Mouse (Mus musculus): ENCODE measurements around the gene Igsf8. TPM values are rescaled to one million over a fixed set of nuclear protein-coding genes. Genes with fewer than 3 reads are reported as not detected.

Gene Igsf8
- polyA plus RNA-seq, 1 experiment: 90.8 TPM

- 83% methylated on average over 10 of the region's 10 CpGs for WGBS
- H3K27ac ChIP-seq (ENCODE audit: insufficient read depth, low read depth, low read length): no peak overlapping the region
- H3K27me3 ChIP-seq (ENCODE audit: control insufficient read depth, insufficient read depth, low read length): no peaks in the 10 kb centered on the region
- H3K36me3 ChIP-seq (ENCODE audit: control insufficient read depth, insufficient read depth, low read length): peaks cover 11% of the 10 kb centered on the region; the same call in 1 of the 2 replicates
- peaks cover 13% of the 10 kb centered on the region; the same call in 1 of the 2 replicates for H3K4me1 ChIP-seq (ENCODE audit: control insufficient read depth, insufficient read depth, insufficient read length, low read length)
- TF ChIP-seq POLR2A (IDR thresholded peaks at IDR 0.05; ENCODE audit: low read depth, low read length) (no peak), CTCF (IDR thresholded peaks at IDR 0.05; ENCODE audit: extremely low read depth, insufficient read length, insufficient replicate concordance, low read depth, low read length) (no peak)
- no peak overlapping the region for H3K4me3 ChIP-seq (ENCODE audit: low read depth, low read length)
These were observed 52.4 kb downstream of the Igsf8 start for GRCm38 (mm10) chr1:172313613-172314411.

- Histone ChIP-seq H3K27ac (ENCODE audit: insufficient read depth, low read depth, low read length) (no peak overlapping the region), H3K27me3 (ENCODE audit: control insufficient read depth, insufficient read depth, low read length) (no peaks in the 10 kb centered on the region), H3K36me3 (ENCODE audit: control insufficient read depth, insufficient read depth, low read length) (peaks cover 17% of the 10 kb centered on the region; the same call in 1 of the 2 replicates), H3K4me3 (ENCODE audit: low read depth, low read length) (no peak overlapping the region), H3K4me1 (ENCODE audit: control insufficient read depth, insufficient read depth, insufficient read length, low read length) (peaks cover 13% of the 10 kb centered on the region; the same call in 1 of the 2 replicates)
- 97% methylated on average over 3 of the region's 3 CpGs for WGBS
- TF ChIP-seq POLR2A (IDR thresholded peaks at IDR 0.05; ENCODE audit: low read depth, low read length) (no peak), CTCF (IDR thresholded peaks at IDR 0.05; ENCODE audit: extremely low read depth, insufficient read length, insufficient replicate concordance, low read depth, low read length) (no peak)
These were observed 53.5 kb downstream of the Igsf8 start for GRCm38 (mm10) chr1:172314911-172315310.

GRCm38 (mm10) chr1:172317431-172317830, 56.0 kb downstream of the Igsf8 start:
- no peak overlapping the region for H3K4me3 ChIP-seq (ENCODE audit: low read depth, low read length)
- no peak overlapping the region for H3K27ac ChIP-seq (ENCODE audit: insufficient read depth, low read depth, low read length)
- H3K36me3 ChIP-seq (ENCODE audit: control insufficient read depth, insufficient read depth, low read length): peaks cover 17% of the 10 kb centered on the region; the same call in 1 of the 2 replicates
- no peaks in the 10 kb centered on the region for H3K27me3 ChIP-seq (ENCODE audit: control insufficient read depth, insufficient read depth, low read length)
- 89% methylated on average over 18 of the region's 18 CpGs for WGBS
- TF ChIP-seq CTCF (IDR thresholded peaks at IDR 0.05; ENCODE audit: extremely low read depth, insufficient read length, insufficient replicate concordance, low read depth, low read length) (no peak), POLR2A (IDR thresholded peaks at IDR 0.05; ENCODE audit: low read depth, low read length) (no peak)
- H3K4me1 ChIP-seq (ENCODE audit: control insufficient read depth, insufficient read depth, insufficient read length, low read length): peaks cover 5% of the 10 kb centered on the region; the same call in 1 of the 2 replicates

GRCm38 (mm10) chr1:172317946-172318345, 56.5 kb downstream of the Igsf8 start:
- Histone ChIP-seq H3K27ac (ENCODE audit: insufficient read depth, low read depth, low read length) (no peak overlapping the region), H3K36me3 (ENCODE audit: control insufficient read depth, insufficient read depth, low read length) (peaks cover 17% of the 10 kb centered on the region; the same call in 1 of the 2 replicates), H3K4me1 (ENCODE audit: control insufficient read depth, insufficient read depth, insufficient read length, low read length) (peaks cover 3% of the 10 kb centered on the region; the same call in 1 of the 2 replicates), H3K27me3 (ENCODE audit: control insufficient read depth, insufficient read depth, low read length) (no peaks in the 10 kb centered on the region), H3K4me3 (ENCODE audit: low read depth, low read length) (no peak overlapping the region)
- TF ChIP-seq POLR2A (IDR thresholded peaks at IDR 0.05; ENCODE audit: low read depth, low read length) (no peak), CTCF (IDR thresholded peaks at IDR 0.05; ENCODE audit: extremely low read depth, insufficient read length, insufficient replicate concordance, low read depth, low read length) (no peak)
- WGBS: 89% methylated on average over 15 of the region's 15 CpGs

GRCm38 (mm10) chr1:172318424-172319035, 57.1 kb downstream of the Igsf8 start:
- TF ChIP-seq POLR2A (IDR thresholded peaks at IDR 0.05; ENCODE audit: low read depth, low read length) (no peak), CTCF (IDR thresholded peaks at IDR 0.05; ENCODE audit: extremely low read depth, insufficient read length, insufficient replicate concordance, low read depth, low read length) (no peak)
- WGBS: 94% methylated on average over 19 of the region's 19 CpGs
- no peak overlapping the region for H3K27ac ChIP-seq (ENCODE audit: insufficient read depth, low read depth, low read length)
- no peaks in the 10 kb centered on the region for H3K4me1 ChIP-seq (ENCODE audit: control insufficient read depth, insufficient read depth, insufficient read length, low read length)
- H3K36me3 ChIP-seq (ENCODE audit: control insufficient read depth, insufficient read depth, low read length): peaks cover 17% of the 10 kb centered on the region; the same call in 1 of the 2 replicates
- no peaks in the 10 kb centered on the region for H3K27me3 ChIP-seq (ENCODE audit: control insufficient read depth, insufficient read depth, low read length)
- H3K4me3 ChIP-seq (ENCODE audit: low read depth, low read length): no peak overlapping the region

GRCm38 (mm10) chr1:172319346-172319745, 57.9 kb downstream of the Igsf8 start:
- TF ChIP-seq POLR2A (IDR thresholded peaks at IDR 0.05; ENCODE audit: low read depth, low read length): no peak
- no peak for TF ChIP-seq CTCF (IDR thresholded peaks at IDR 0.05; ENCODE audit: extremely low read depth, insufficient read length, insufficient replicate concordance, low read depth, low read length)
- H3K4me3 ChIP-seq (ENCODE audit: low read depth, low read length): no peak overlapping the region
- no peaks in the 10 kb centered on the region for H3K27me3 ChIP-seq (ENCODE audit: control insufficient read depth, insufficient read depth, low read length)
- H3K36me3 ChIP-seq (ENCODE audit: control insufficient read depth, insufficient read depth, low read length): peaks cover 17% of the 10 kb centered on the region; the same call in 1 of the 2 replicates
- 83% methylated on average over 7 of the region's 7 CpGs for WGBS
- H3K27ac ChIP-seq (ENCODE audit: insufficient read depth, low read depth, low read length): no peak overlapping the region
- no peaks in the 10 kb centered on the region for H3K4me1 ChIP-seq (ENCODE audit: control insufficient read depth, insufficient read depth, insufficient read length, low read length)

- Histone ChIP-seq H3K4me1 (ENCODE audit: control insufficient read depth, insufficient read depth, insufficient read length, low read length) (no peaks in the 10 kb centered on the region), H3K27me3 (ENCODE audit: control insufficient read depth, insufficient read depth, low read length) (no peaks in the 10 kb centered on the region), H3K36me3 (ENCODE audit: control insufficient read depth, insufficient read depth, low read length) (peaks cover 17% of the 10 kb centered on the region; the same call in 1 of the 2 replicates), H3K27ac (ENCODE audit: insufficient read depth, low read depth, low read length) (no peak overlapping the region), H3K4me3 (ENCODE audit: low read depth, low read length) (no peak overlapping the region)
- TF ChIP-seq POLR2A (IDR thresholded peaks at IDR 0.05; ENCODE audit: low read depth, low read length) (no peak), CTCF (IDR thresholded peaks at IDR 0.05; ENCODE audit: extremely low read depth, insufficient read length, insufficient replicate concordance, low read depth, low read length) (no peak)
- 56% methylated on average over 5 of the region's 5 CpGs for WGBS
These were observed 58.5 kb downstream of the Igsf8 start for GRCm38 (mm10) chr1:172319921-172320411.
